Mouse (Mus musculus) bone marrow macrophage, adult 2 months (primary cell): ENCODE data around the gene Stk11ip.

Experiments
- CTCF ChIP-seq: IDR thresholded peaks from 2 replicates; pipeline ENCODE4 v1.5.1; 2012; ENCODE audit warnings: low read depth, mild to moderate bottlenecking, low read length, moderate library complexity
- POLR2A ChIP-seq: IDR thresholded peaks from 2 replicates; pipeline ENCODE4 v1.6.1; 2012; ENCODE audit warnings: mild to moderate bottlenecking, low read depth, low read length, borderline replicate concordance

- TF ChIP-seq CTCF (no peak), POLR2A (no peak)
These were observed 22.4 kb upstream of the Stk11ip start for GRCm38 (mm10) chr1:75498897-75499296.
